ENCODE assay signal across 16 mouse cellular contexts in genomic region chr7:28814306-28815034, GRCm38 (mm10). TPM values are rescaled to one million over a fixed set of nuclear protein-coding genes. Genes with fewer than 3 reads are reported as not detected.
DNase-seq lines count a peak whose midpoint lies in the region; ATAC-seq and TF ChIP-seq lines count a peak whose summit lies in the region.
"Had no signal": no experiment of that assay in that cellular context is flagged by ENCODE, and none has a peak within 500 bp of the region (broad histone marks: within the 10 kb centered on the region; RNA-seq: fewer than 3 reads in every experiment).

No protein-coding gene starts in this region.

- H3K27ac ChIP-seq in kidney, embryonic 14.5 days (ENCODE audit: low read depth, low read length), result no peak overlapping the region
- H3K27ac ChIP-seq in CH12.LX (ENCODE audit: insufficient read depth, low read depth), result peak overlapping the region; percentile 22; the same call in 1 of the 2 replicates
- H3K27ac ChIP-seq: lung, embryonic 15.5 days; neural tube, embryonic 13.5 days had no signal

- peaks cover 73% of the 10 kb centered on the region for H3K79me2 ChIP-seq in CH12.LX (replicated peaks; ENCODE audit: control insufficient read depth, extremely low read depth, insufficient read depth, poor library complexity, severe bottlenecking)

- H3K9ac ChIP-seq in kidney, embryonic 14.5 days (ENCODE audit: low read depth, low read length), result peak overlapping the region; percentile 28; the same call in 1 of the 2 replicates
- 0 out of 2 replicates have a peak overlapping the region, but pooled peaks have one; percentile 13 for H3K9ac ChIP-seq in CH12.LX (ENCODE audit: insufficient read depth, low read depth)
- H3K9ac ChIP-seq: forebrain, postnatal 0 days; hindbrain, embryonic 12.5 days; lung, embryonic 15.5 days had no signal

- ATAC-seq in kidney, embryonic 14.5 days (ENCODE audit: low FRiP score, low TSS enrichment), result no peak
- ATAC-seq in cerebellum, adult (ENCODE audit: insufficient number of reproducible peaks, low FRiP score, low TSS enrichment), result no peak
- ATAC-seq: forebrain, postnatal 0 days had no signal

- no peak overlapping the region for H3K4me2 ChIP-seq in kidney, embryonic 14.5 days (replicated peaks; ENCODE audit: low read depth, low read length)
- H3K4me2 ChIP-seq in CH12.LX (ENCODE audit: insufficient read depth, low read depth, poor library complexity, severe bottlenecking), result no peak overlapping the region
- H3K4me2 ChIP-seq: neural tube, embryonic 13.5 days had no signal

- dilution Hi-C loops in CH12.LX (cut with MboI; ENCODE audit: extremely low pct_ligation_motif_present, extremely low pct_unique_long_range_greater_than_20kb, low sequenced_read_pairs), result no loop called here

- no peak for TF ChIP-seq EP300 in CH12.LX (IDR thresholded peaks at IDR 0.05; ENCODE audit: low read length)

- no peak for TF ChIP-seq POLR2A in CH12.LX (IDR thresholded peaks at IDR 0.05; ENCODE audit: low read depth, low read length)

- H3K27me3 ChIP-seq in kidney, embryonic 14.5 days (ENCODE audit: control insufficient read depth, insufficient read depth, low read length), result no peaks in the 10 kb centered on the region
- H3K27me3 ChIP-seq in CH12.LX (replicated peaks) (no peaks in the 10 kb centered on the region), E14TG2a.4 (ENCODE audit: insufficient read depth, low read length) (no peaks in the 10 kb centered on the region)
- H3K27me3 ChIP-seq: hindbrain, embryonic 12.5 days; lung, embryonic 15.5 days; neural tube, embryonic 13.5 days had no signal

- H3K36me3 ChIP-seq in kidney, embryonic 14.5 days (ENCODE audit: control insufficient read depth, insufficient read depth, low read length), result peaks cover 77% of the 10 kb centered on the region
- H3K36me3 ChIP-seq in CH12.LX (replicated peaks in 1 of 2; ENCODE audit: control insufficient read depth in 1 of 2, insufficient read depth in 1 of 2, low read length in 1 of 2) (peaks cover 69 to 75% of the 10 kb centered on the region in 2 experiments), E14TG2a.4 (ENCODE audit: insufficient read depth, low read length) (peaks cover 80% of the 10 kb centered on the region)

- no peak overlapping the region for H3K4me3 ChIP-seq in kidney, embryonic 14.5 days (ENCODE audit: low read length)
- H3K4me3 ChIP-seq in CH12.LX (replicated peaks in 1 of 3; ENCODE audit: low read depth in 2 of 3, low read length in 2 of 3, poor library complexity in 1 of 3) (no peak overlapping the region), E14TG2a.4 (replicated peaks; ENCODE audit: low read length) (peak overlapping the region; percentile 89)
- H3K4me3 ChIP-seq: hindbrain, embryonic 12.5 days; lung, embryonic 15.5 days had no signal

- TF ChIP-seq CTCF in CH12.LX (conservative IDR thresholded peaks at IDR 0.05 in 1 of 2, IDR thresholded peaks at IDR 0.05 in 1 of 2; ENCODE audit: low read depth in 2 of 2, low read length in 2 of 2), result no peak
- no peak for TF ChIP-seq CTCF in E14TG2a.4 (conservative IDR thresholded peaks at IDR 0.05; ENCODE audit: low read length)

- WGBS in kidney, embryonic 14.5 days, result 87% methylated on average over 5 of the region's 5 CpGs

- DNase-seq in kidney, postnatal 36 days, result no peak
- no peak for DNase-seq in CH12.LX (ENCODE audit: extremely low read depth)
- peak; percentile 14 for DNase-seq in induced T-regulatory cell, adult 2 months (ENCODE audit: low read depth)
- DNase-seq in right cerebral cortex, adult 2 months (ENCODE audit: low spot score in 2 of 2), result no peak
- DNase-seq: adrenal gland, adult 2 months; cerebellum, adult 9-10 months; forebrain, postnatal 0 days; gastrocnemius, adult 2 months; kidney, adult 18-20 months; thymus, adult 2 months had no signal

- peaks cover 41% of the 10 kb centered on the region for H3K4me1 ChIP-seq in kidney, embryonic 14.5 days (ENCODE audit: control insufficient read depth, insufficient read depth, low read length)
- H3K4me1 ChIP-seq in CH12.LX (ENCODE audit: control insufficient read depth in 1 of 2, insufficient read depth in 2 of 2), result peaks cover 17 to 68% of the 10 kb centered on the region in 2 experiments
- H3K4me1 ChIP-seq in E14TG2a.4 (replicated peaks; ENCODE audit: low read depth, low read length), result peaks cover 74% of the 10 kb centered on the region

- no peak for TF ChIP-seq RAD21 in CH12.LX (IDR thresholded peaks at IDR 0.05; ENCODE audit: low read depth, low read length)

- no peaks in the 10 kb centered on the region for H3K9me3 ChIP-seq in kidney, embryonic 14.5 days (ENCODE audit: control insufficient read depth, low read length)
- H3K9me3 ChIP-seq in CH12.LX (replicated peaks; ENCODE audit: low read length), result no peaks in the 10 kb centered on the region
- no peaks in the 10 kb centered on the region for H3K9me3 ChIP-seq in E14TG2a.4 (ENCODE audit: low read length)
- H3K9me3 ChIP-seq: hindbrain, embryonic 12.5 days; lung, embryonic 15.5 days; neural tube, embryonic 13.5 days had no signal

- in situ Hi-C loops in CH12.LX (cut with MboI; ENCODE audit: low pct_ligation_motif_present, low pct_unique_long_range_greater_than_20kb, low sequenced_read_pairs), result no loop called here

TF ChIP-seq in CH12.LX, 34 proteins besides CTCF, POLR2A, EP300 and RAD21:
- TF ChIP-seq KAT2A (IDR thresholded peaks at IDR 0.05; ENCODE audit: insufficient replicate concordance, low read length) (no peak), ZNF384 (IDR thresholded peaks at IDR 0.05; ENCODE audit: low read depth, low read length) (peak; percentile 56)
TF ChIP-seq in CH12.LX: peak in this region for 1.

RNA-seq across cellular contexts. Expression of gene Hnrnpl, which starts 6.1 kb away (rescaled TPM):
- polyA plus RNA-seq in kidney, embryonic 14.5 days (2014; fragmentation: Nextera tagmentation; extraction: Ambion mirVana), result 283 and 322 TPM in 2 replicates
- total RNA-seq in CH12.LX (2012; rRNA removed) (296 and 342 TPM in 2 replicates), CH12.LX (2014; rRNA removed) (365 and 371 TPM in 2 replicates)
- polyA plus RNA-seq in CH12.LX (2012; ENCODE audit: insufficient read length, low read depth), result 640 and 645 TPM in 2 replicates

RNA-seq across cellular contexts. Expression of gene Ech1, which starts 10.5 kb away (rescaled TPM):
- polyA plus RNA-seq in kidney, embryonic 14.5 days (2014; fragmentation: Nextera tagmentation; extraction: Ambion mirVana), result 134 and 150 TPM in 2 replicates
- total RNA-seq in CH12.LX (2012; rRNA removed), result 103 and 124 TPM in 2 replicates
- 119 and 121 TPM in 2 replicates for total RNA-seq in CH12.LX (2014; rRNA removed)
- polyA plus RNA-seq in CH12.LX (2012; ENCODE audit: insufficient read length, low read depth), result 65.1 and 67.6 TPM in 2 replicates

RNA-seq across cellular contexts. Expression of gene Lgals4, which starts 19.2 kb away (rescaled TPM):
- polyA plus RNA-seq in kidney, embryonic 14.5 days (2014; fragmentation: Nextera tagmentation; extraction: Ambion mirVana), result 3.8 and 3.9 TPM in 2 replicates
- total RNA-seq in CH12.LX (2012; rRNA removed) (3.9 and 7.0 TPM in 2 replicates), CH12.LX (2014; rRNA removed) (2.6 and 3.6 TPM in 2 replicates)
- 6.5 and 7.2 TPM in 2 replicates for polyA plus RNA-seq in CH12.LX (2012; ENCODE audit: insufficient read length, low read depth)

RNA-seq across cellular contexts. Expression of gene Rinl, which starts 25.7 kb away (rescaled TPM):
- polyA plus RNA-seq in kidney, embryonic 14.5 days (2014; fragmentation: Nextera tagmentation; extraction: Ambion mirVana), result 2.9 and 5.6 TPM in 2 replicates
- total RNA-seq in CH12.LX (2012; rRNA removed) (60.9 and 65.5 TPM in 2 replicates), CH12.LX (2014; rRNA removed) (41.5 and 46.1 TPM in 2 replicates)
- 60.6 and 61.8 TPM in 2 replicates for polyA plus RNA-seq in CH12.LX (2012; ENCODE audit: insufficient read length, low read depth)

RNA-seq across cellular contexts. Expression of gene Nfkbib, which starts 47.2 kb away (rescaled TPM):
- 39.2 and 43.9 TPM in 2 replicates for polyA plus RNA-seq in kidney, embryonic 14.5 days (2014; fragmentation: Nextera tagmentation; extraction: Ambion mirVana)
- total RNA-seq in CH12.LX (2012; rRNA removed) (59.3 and 62.8 TPM in 2 replicates), CH12.LX (2014; rRNA removed) (24.6 and 30.5 TPM in 2 replicates)
- polyA plus RNA-seq in CH12.LX (2012; ENCODE audit: insufficient read length, low read depth), result 97.5 and 101 TPM in 2 replicates
